Mouse (Mus musculus) lung, adult 2 months (tissue): ENCODE results near the gene Tm6sf1.

Source experiments
- CTCF ChIP-seq: fragments of 200-500 bp; IDR thresholded peaks from 2 replicates; pipeline ENCODE4 v1.5.1; 2011; ENCODE audit warnings: mild to moderate bottlenecking, low read length, control low read depth; ENCODE audit not compliant: insufficient read depth
- POLR2A ChIP-seq: fragments of 200-500 bp; IDR thresholded peaks from 2 replicates; pipeline ENCODE4 v1.6.1; 2011; ENCODE audit warnings: low read depth, mild to moderate bottlenecking, control low read depth, low read length, borderline replicate concordance; ENCODE audit errors: extremely low read depth

GRCm38 (mm10) chr7:81835430-81835829 is 23.4 kb upstream of the Tm6sf1 start:
- TF ChIP-seq CTCF, result no peak
- TF ChIP-seq POLR2A, result no peak
